Mouse (Mus musculus) limb, embryonic 11.5 days (tissue): ENCODE data around the gene Ppp1ca. TPM values are rescaled to one million over a fixed set of nuclear protein-coding genes. Genes with fewer than 3 reads are reported as not detected.

ENCODE experiments used
- ATAC-seq: fragments of 200-750 bp; cut with Nextera tagmentation; 2 replicates; pipeline ENCODE4 v1.8.0; 2017; ENCODE audit warnings: low read depth; ENCODE audit not compliant: insufficient number of reproducible peaks, low FRiP score, low TSS enrichment
- DNase-seq: peaks from one replicate; pipeline ENCODE4 v3.0.0-alpha.2; 2015; ENCODE audit warnings: low spot score
- H3K27ac ChIP-seq: fragments of 300-500 bp; sonication (generic); replicated peaks from 2 replicates; pipeline ENCODE4 v1.5.1; 2014; ENCODE audit warnings: low read depth, mild to moderate bottlenecking, low read length
- H3K27me3 ChIP-seq: fragments of 300-500 bp; sonication (generic); 2 replicates; pipeline ENCODE4 v1.6.1; 2014; ENCODE audit warnings: mild to moderate bottlenecking, low read length, mixed read lengths; ENCODE audit not compliant: control insufficient read depth, insufficient read depth
- H3K36me3 ChIP-seq: fragments of 300-500 bp; sonication (generic); 2 replicates; pipeline ENCODE4 v1.6.1; 2014; ENCODE audit warnings: mild to moderate bottlenecking, low read length, moderate library complexity, mixed read lengths; ENCODE audit not compliant: control insufficient read depth, insufficient read depth
- H3K4me1 ChIP-seq: fragments of 300-500 bp; sonication (generic); 2 replicates; pipeline ENCODE4 v1.6.1; 2014; ENCODE audit warnings: low read length, mixed read lengths; ENCODE audit not compliant: control insufficient read depth, insufficient read depth
- H3K4me2 ChIP-seq: fragments of 300-500 bp; sonication (generic); 2 replicates; pipeline ENCODE4 v1.6.1; 2014; ENCODE audit warnings: low read depth, mild to moderate bottlenecking, moderate library complexity; ENCODE audit not compliant: severe bottlenecking
- H3K4me3 ChIP-seq: fragments of 300-500 bp; sonication (generic); 2 replicates; pipeline ENCODE4 v1.5.1; 2014; ENCODE audit warnings: low read depth, low read length
- H3K9ac ChIP-seq: fragments of 300-500 bp; sonication (generic); 2 replicates; pipeline ENCODE4 v1.6.1; 2014; ENCODE audit warnings: mild to moderate bottlenecking, low read length
- H3K9me3 ChIP-seq: fragments of 300-500 bp; sonication (generic); 2 replicates; pipeline ENCODE4 v1.6.1; 2016; ENCODE audit warnings: low read length; ENCODE audit not compliant: control insufficient read depth
- WGBS: fragments of 180-500 bp; shearing (Covaris S2); extraction: QIAGEN DNeasy Blood & Tissue Kit; methylation state at CpG from one replicate; pipeline ENCODE4 v1.1.7; 2014; 5-methylcytosine and 5-hydroxymethylcytosine counted together
- polyA plus RNA-seq: library from polyadenylated mRNA; unstranded; fragments of >200 nt; fragmentation: Nextera tagmentation; extraction: Ambion mirVana; gene quantifications from 2 replicates; pipeline ENCODE4 v1.2.1, GENCODE M21; 2014

Ppp1ca gene
- polyA plus RNA-seq, 1 experiment from 2014 or later, result 995 TPM

DNA sequence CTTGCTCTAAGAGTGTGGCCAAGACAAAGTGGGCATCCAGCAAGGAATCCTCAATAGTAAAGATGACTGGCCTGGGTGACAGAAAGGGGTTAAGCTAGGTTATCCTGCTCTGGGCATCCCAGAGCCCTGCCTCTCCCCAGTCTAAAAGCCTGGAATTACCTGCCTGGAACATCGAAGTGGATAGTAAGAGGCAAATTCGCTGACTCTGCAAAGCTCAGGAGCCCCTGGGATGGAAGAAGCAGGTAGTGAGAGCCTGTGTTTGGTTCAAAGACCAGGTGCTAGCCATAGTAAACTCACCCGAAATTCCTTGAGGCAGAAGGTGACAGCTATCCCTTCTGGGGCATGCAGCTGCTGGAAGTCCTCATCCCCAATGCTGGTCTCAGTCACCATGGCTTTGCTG is 5.3 kb downstream of the Ppp1ca start:
- 63% methylated on average over 3 of the region's 3 CpGs for WGBS
- Histone ChIP-seq H3K27ac (no peak overlapping the region; the same call in 1 of the 2 replicates), H3K4me2 (no peak overlapping the region), H3K9me3 (no peaks in the 10 kb centered on the region), H3K9ac (no peak overlapping the region), H3K27me3 (no peaks in the 10 kb centered on the region), H3K36me3 (peaks cover 39% of the 10 kb centered on the region), H3K4me1 (peaks cover 28% of the 10 kb centered on the region), H3K4me3 (no peak overlapping the region)
- DNase-seq (no peak), ATAC-seq (no peak)

- peaks cover 12% of the 10 kb centered on the region; the same call in 1 of the 2 replicates for H3K36me3 ChIP-seq
- ATAC-seq, result peak; percentile 83
- H3K9ac ChIP-seq, result peak within 1 kb of the TSS; percentile 82
- H3K27ac ChIP-seq, result peak within 1 kb of the TSS; percentile 33; the same call in 1 of the 2 replicates
- H3K27me3 ChIP-seq, result 0 out of 2 replicates have a peak, but pooled peaks cover 2% of the 10 kb centered on the region
- H3K4me1 ChIP-seq, result peaks cover 14% of the 10 kb centered on the region
- H3K9me3 ChIP-seq, result no peaks in the 10 kb centered on the region
- H3K4me2 ChIP-seq, result peak within 1 kb of the TSS; percentile 97
- peak; percentile 97 for DNase-seq
- under 1% methylated on average over 34 of the region's 34 CpGs for WGBS
- H3K4me3 ChIP-seq, result peak within 1 kb of the TSS; percentile 80
Observed at GRCm38 (mm10) chr19:4201291-4201909, 9.5 kb downstream of the Ppp1ca start, which contains the start of gene Rad9a. Gene Rad9a, minus strand, starts transcription at chr19:4201662.

- peak overlapping the region; percentile 80 for H3K4me3 ChIP-seq
- H3K27ac ChIP-seq, result no peak overlapping the region
- H3K27me3 ChIP-seq, result 0 out of 2 replicates have a peak, but pooled peaks cover 2% of the 10 kb centered on the region
- H3K36me3 ChIP-seq, result peaks cover 4% of the 10 kb centered on the region; the same call in 1 of the 2 replicates
- peak overlapping the region; percentile 97 for H3K4me2 ChIP-seq
- 31% methylated on average over 7 of the region's 7 CpGs for WGBS
- peak overlapping the region; percentile 75; the same call in 1 of the 2 replicates for H3K9ac ChIP-seq
- ATAC-seq, result no peak
- no peaks in the 10 kb centered on the region for H3K9me3 ChIP-seq
- no peak for DNase-seq
- H3K4me1 ChIP-seq, result peaks cover 14% of the 10 kb centered on the region
Observed at GRCm38 (mm10) chr19:4202149-4202548, 10.3 kb downstream of the Ppp1ca start.

DNA sequence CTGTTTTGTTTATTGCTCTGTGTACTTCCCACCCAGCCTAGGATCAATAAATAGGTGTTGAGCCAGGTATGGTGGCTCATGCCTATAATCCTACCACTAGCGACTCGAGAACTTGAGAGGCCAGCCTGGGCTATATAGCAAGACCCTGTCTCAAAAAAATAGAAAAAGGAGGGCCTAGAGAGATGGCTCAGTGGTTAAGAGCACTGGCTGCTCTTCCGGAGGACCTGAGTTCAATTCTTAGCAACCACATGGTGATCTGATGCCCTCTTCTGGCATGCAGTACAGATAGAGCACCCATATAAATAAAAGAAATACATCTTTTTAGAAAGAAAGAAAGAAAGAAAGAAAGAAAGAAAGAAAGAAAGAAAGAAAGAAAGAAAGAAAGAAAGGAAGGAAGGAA is 11.3 kb downstream of the Ppp1ca start:
- Histone ChIP-seq H3K27me3 (0 out of 2 replicates have a peak, but pooled peaks cover 2% of the 10 kb centered on the region), H3K9me3 (no peaks in the 10 kb centered on the region), H3K4me3 (no peak overlapping the region), H3K27ac (no peak overlapping the region), H3K9ac (no peak overlapping the region), H3K4me1 (peaks cover 14% of the 10 kb centered on the region), H3K4me2 (peak overlapping the region; percentile 97; the same call in 1 of the 2 replicates), H3K36me3 (0 out of 2 replicates have a peak, but pooled peaks cover 3% of the 10 kb centered on the region)
- ATAC-seq (no peak), DNase-seq (no peak)
- 67% methylated on average over 3 of the region's 3 CpGs for WGBS

GRCm38 (mm10) chr19:4203604-4204326 is 11.9 kb downstream of the Ppp1ca start:
- 70% methylated on average over 13 of the region's 13 CpGs for WGBS
- Histone ChIP-seq H3K4me2 (no peak overlapping the region), H3K9me3 (no peaks in the 10 kb centered on the region), H3K27ac (no peak overlapping the region), H3K4me3 (no peak overlapping the region), H3K4me1 (peaks cover 14% of the 10 kb centered on the region), H3K36me3 (0 out of 2 replicates have a peak, but pooled peaks cover 3% of the 10 kb centered on the region), H3K9ac (no peak overlapping the region), H3K27me3 (0 out of 2 replicates have a peak, but pooled peaks cover 2% of the 10 kb centered on the region)
- DNase-seq (no peak), ATAC-seq (no peak)

DNA sequence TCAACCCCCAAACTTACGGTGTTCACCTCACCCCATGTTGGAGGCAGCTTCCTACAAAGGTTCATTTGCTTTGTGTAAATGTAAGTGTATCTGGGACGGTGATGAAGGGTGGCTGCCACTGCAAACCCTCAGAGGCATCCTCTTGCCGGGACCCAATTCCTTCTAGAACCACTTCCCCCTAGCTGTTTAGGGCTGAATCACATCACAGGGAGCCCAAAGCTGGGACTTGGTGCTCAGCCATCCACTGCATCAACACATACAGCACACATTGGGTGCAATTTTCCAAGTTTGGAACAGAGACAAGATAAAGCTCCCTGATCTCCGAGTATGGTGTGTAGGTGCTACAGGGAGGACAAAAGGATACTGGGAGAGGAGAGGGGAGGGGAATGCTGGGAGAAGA is 13.0 kb downstream of the Ppp1ca start:
- Histone ChIP-seq H3K36me3 (no peaks in the 10 kb centered on the region), H3K4me3 (no peak overlapping the region), H3K27me3 (0 out of 2 replicates have a peak, but pooled peaks cover 2% of the 10 kb centered on the region), H3K9me3 (no peaks in the 10 kb centered on the region), H3K9ac (no peak overlapping the region), H3K4me2 (no peak overlapping the region), H3K4me1 (peaks cover 14% of the 10 kb centered on the region), H3K27ac (no peak overlapping the region)
- ATAC-seq, result no peak
- no peak for DNase-seq
- 58% methylated on average over 4 of the region's 4 CpGs for WGBS

DNA sequence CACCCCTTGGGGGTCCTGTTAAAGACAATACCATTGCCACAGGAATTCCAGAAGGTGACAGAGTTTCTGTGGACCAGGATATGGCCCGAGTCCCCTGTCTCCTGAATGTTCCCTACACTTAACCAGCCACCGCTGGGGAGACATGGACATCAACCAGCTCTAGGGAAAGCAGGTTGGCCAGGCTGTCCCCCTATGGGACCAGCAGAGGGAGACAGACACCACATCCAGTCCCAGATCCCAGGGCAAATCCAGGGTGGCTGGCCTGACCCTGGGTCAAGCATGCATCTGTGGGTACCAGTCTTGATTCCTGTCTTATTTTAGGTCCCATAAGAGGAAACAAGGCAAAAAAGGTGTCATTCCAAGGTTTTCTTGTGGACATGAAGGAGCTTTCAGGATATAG is 15.1 kb downstream of the Ppp1ca start:
- ATAC-seq, result no peak
- 3% methylated on average over 2 of the region's 2 CpGs for WGBS
- peak; percentile 87 for DNase-seq
- Histone ChIP-seq H3K9ac (no peak overlapping the region), H3K4me2 (no peak overlapping the region), H3K9me3 (no peaks in the 10 kb centered on the region), H3K27me3 (0 out of 2 replicates have a peak, but pooled peaks cover 2% of the 10 kb centered on the region), H3K4me3 (no peak overlapping the region), H3K4me1 (peaks cover 11% of the 10 kb centered on the region), H3K27ac (no peak overlapping the region), H3K36me3 (no peaks in the 10 kb centered on the region)

GRCm38 (mm10) chr19:4208563-4208962 is 16.7 kb downstream of the Ppp1ca start:
- Histone ChIP-seq H3K4me1 (peaks cover 22% of the 10 kb centered on the region), H3K9ac (no peak overlapping the region), H3K4me3 (no peak overlapping the region), H3K27ac (no peak overlapping the region), H3K27me3 (no peaks in the 10 kb centered on the region), H3K36me3 (no peaks in the 10 kb centered on the region), H3K9me3 (no peaks in the 10 kb centered on the region), H3K4me2 (no peak overlapping the region)
- ATAC-seq, result no peak
- DNase-seq, result no peak
- WGBS, result 78% methylated on average over 5 of the region's 5 CpGs
